Mouse (Mus musculus): ENCODE results near the gene Gnat2. TPM values are rescaled to one million over a fixed set of nuclear protein-coding genes. Genes with fewer than 3 reads are reported as not detected.

Gene Gnat2
- 9.8 and 12.6 TPM in 2 replicates for total RNA-seq (2021)
- long read RNA-seq, experiment 1, transcript Gnat2-201 (9 exons, 2,054 nt) = major isoform, 10 of 17 reads
- long read RNA-seq, experiment 1, partial matches to known transcripts = 2 of 17 reads
- long read RNA-seq, experiment 1, other reads (novel, unspliced or antisense) = 5 of 17 reads
- long read RNA-seq, experiment 2, transcript Gnat2-201 (9 exons, 2,054 nt) = major isoform, 17 of 27 reads
- long read RNA-seq, experiment 2, partial matches to known transcripts = 2 of 27 reads
- long read RNA-seq, experiment 2, other reads (novel, unspliced or antisense) = 8 of 27 reads

DNA sequence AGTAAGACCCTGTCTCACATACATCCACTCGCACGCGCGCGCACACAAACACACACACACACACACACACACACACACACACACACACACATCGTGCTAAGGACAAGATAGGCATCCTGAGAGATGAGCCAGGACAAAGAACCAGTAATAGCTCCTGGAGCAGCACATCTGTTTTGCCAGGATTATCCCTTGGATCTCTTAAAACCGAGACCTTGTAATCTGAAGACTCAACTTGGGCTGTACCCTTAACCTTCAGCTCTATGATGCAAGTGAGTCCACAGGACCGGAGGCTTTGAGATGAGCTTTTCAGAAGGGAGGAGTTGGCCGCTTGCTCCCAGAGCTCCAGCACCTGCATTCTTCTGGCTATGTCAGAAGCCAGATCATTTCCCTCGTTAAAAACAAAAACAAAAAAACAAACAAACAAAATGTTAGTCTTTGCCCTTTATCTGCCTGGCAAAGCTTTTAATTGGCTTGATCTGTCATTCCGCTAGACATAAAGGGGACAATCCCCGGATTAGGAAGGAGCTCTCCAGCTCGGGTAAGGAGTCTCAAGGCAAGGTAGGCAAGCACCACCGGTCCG is at the start of gene Gnat2:
TSS of gene Gnat2 (plus strand) at position 254 of the 580 bp plus-strand sequence.
- DNase-seq = no peak

DNA sequence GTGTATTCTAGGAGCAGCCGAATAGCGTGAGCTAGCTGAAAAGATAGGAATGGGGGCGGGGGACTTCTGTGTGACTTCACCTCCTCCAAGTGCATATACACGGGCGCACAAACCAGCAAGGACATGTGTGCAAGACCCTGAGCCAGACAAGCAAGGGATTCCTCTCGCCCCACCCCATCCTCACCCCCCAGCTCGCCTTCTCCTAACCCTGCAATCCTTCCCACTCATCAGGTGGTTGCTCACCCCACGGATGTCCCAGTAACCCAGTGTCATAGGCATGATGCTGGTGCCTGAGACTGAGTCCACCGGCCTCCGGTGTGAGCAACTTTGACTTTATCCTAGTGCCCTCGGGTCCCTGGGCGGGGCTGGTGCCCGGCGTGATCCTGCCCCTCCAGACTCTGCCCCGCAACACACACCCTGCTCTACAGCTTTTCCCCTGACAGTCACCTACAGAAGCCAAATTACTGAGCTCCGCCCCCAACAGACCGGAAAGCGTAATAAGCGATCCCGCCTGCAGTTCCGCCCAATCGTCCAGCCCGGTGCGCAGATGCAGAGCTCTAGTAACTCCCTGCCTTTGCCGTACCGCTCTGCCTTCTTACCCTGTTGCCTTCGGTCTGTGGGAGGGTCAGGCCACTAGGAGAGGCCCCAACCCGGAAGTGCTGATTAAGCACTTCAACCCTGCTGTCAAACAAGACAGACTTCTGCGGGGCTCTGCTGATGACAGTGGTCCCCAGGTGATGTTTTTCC is 48.0 kb upstream of the Gnat2 start, which contains the start of gene Gstm4:
TSS of gene Gstm4 (minus strand) at position 501 of the 747 bp plus-strand sequence.
- peak; percentile 93 for DNase-seq

DNA sequence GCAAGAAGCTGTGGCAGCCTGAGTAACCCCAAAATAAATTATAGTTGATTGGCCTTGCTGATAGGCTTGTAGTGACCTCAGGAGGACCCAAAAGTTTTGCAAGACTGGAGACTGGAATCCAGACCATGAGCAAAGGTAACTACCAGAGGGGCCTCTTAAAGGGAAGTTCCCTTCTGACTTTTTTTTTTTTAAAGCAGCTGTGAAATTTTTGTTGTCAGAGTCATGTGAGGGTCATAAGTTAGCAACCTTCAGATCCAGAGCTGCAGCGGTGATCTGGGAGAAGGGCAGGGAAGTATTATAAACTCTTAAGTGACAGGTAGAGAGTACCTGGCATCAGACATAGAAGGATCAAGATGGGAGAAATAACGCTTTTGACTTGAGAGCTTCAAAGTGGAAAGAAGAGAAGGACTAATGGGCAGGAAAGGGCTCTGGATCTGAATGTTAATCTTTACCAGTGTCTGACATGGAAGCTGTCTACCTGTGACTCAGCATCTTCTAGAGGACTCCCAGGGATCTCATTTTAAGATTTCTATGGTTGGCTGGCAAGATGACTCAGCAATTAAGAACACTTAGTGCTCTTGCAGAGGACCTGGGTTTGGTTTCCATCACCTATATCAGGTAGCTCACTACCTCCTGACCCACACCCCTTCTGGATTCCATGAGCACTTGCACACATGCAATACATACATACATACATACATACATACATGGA is 45.5 kb upstream of the Gnat2 start:
- DNase-seq = no peak

DNA sequence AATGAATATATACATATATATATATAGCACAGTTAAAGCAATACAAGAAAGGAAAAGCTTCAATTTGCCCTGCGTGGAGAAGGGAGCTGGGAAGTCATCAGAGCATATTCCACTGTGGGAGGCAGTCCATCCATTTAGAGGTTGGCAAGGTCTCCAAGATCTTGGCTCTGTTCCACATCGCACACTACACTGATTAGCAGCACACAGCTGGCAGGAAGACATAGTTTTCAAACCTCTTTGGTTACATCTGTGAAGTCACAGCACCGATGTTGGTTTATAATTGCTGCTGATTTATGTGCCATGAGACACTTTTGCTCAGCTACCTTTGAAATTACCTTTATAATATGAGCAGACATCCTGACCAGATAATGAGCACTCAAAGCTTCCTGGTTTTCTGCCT is 44.3 kb upstream of the Gnat2 start:
- DNase-seq = no peak

DNA sequence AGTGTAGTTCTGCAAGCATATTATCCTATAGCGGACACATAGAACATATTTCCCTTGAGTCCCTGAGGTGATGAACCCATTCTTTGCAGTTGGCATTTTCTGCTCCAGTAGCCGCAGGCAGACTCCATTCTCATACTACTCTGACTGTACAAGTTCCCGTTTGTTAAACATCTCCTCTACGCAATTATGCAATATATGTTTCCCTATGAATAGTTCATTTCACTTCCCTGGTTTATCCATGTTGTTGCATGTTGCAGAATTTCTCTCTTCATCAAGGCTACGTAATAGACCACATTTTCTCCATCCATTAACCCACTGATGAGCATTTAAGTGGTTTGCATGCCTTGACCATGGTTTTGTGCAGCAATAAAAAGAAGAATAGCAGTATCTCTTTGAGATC is 42.1 kb upstream of the Gnat2 start:
- DNase-seq = no peak

DNA sequence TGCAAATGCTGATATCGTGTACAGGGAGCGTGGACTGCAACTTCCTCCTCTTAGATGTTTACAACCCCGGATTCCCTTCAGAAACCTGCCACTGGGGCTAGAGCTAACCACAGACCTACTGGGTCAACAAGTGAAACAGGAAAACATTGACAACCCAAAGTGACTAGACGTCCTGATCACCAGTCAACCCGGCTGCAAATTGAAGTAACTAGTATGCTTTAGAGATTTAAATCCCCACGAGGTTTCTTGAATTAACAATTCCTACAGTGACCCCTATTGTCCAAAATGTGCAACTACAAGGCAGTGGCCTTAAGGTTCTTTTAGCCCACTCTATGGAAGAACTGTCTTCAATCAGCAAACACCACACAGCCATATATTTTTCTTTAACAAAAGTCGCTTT is 31.2 kb upstream of the Gnat2 start:
- peak; percentile 61 for DNase-seq

DNA sequence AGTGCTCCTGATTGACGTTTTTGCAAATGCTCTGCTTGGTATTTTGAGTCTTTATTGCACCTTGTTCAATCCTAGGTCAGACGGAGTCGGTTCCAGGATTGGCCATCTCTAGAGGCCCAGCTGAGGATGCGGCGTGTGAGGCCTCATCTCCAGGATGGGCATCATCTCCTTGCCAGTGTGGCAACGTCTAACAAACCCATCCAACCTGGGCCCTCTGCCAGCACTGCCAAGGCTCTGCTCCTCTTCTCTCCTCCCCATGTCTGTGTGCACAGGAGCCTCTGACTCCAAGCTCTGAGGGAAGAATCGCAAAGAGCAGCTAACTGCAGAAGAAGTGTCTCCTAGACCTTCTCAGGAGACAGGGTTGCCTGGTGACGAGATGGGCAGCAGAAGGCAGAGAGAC is 29.9 kb upstream of the Gnat2 start:
- DNase-seq = peak; percentile 59

DNA sequence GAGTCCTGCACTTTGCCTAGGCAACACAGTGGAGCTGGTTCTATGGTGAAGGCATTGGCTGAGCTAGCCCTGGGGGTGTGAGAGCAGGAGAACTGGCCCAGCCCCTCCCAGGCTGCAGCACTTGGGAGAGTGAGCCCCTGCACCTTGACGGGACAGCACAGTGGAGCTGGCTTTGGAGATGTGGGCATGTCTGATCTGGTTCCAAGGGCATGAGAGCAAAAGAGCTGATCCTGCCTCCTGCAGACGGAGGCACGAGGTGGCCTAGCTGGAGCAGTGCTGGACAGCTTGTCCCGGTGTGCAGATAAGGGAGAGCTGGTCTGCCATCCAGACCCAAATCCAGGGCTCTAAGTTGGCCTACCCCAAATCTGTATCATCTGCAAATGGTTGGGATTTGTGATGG is 27.9 kb upstream of the Gnat2 start:
- no peak for DNase-seq

DNA sequence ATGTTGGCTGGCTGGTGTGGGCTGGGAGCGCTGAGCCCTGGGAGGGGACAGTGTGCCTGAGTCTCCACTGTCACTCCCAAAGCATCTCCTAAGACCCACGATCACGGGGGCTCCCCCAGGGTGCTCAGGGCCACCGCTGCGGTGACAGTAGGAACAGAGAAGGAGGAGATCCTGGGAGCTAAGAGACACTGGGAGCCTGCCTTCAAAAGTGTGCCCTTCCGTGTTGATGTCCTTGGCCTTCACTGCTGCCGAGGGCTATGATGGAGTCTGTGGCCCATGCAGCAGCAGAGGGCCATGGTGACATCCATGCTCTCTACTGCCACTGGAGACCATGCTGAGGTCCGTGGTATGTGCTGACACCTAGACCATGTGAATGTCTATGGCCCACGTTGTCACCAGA is 27.0 kb upstream of the Gnat2 start:
- no peak for DNase-seq

DNA sequence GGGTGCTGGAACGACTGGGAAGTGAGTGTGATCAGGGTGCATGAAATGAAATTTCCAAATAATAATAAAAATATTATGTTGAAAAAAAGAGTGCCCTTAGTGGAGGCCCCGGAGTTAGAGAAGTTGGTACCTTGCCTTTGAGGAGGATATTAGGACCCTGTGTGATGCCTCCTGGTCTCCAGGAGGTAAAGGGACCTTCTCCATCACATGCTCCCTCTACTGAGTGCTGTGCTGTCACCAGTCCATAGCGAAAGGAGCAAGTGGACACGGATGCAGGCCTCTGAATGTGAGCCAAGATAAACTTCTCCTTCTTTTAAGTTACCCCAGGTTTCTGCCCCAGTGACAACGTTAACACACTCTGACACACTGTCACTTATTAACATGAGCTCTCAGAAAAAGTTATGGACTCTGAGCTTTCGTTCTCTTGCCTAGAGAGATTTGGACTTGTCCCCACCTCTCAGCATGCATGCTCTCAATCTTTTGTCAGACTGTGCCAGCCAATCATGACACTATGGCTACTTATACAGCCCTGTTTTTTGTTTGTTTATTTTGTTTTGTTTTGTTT is 25.1 kb upstream of the Gnat2 start:
- DNase-seq = no peak

DNA sequence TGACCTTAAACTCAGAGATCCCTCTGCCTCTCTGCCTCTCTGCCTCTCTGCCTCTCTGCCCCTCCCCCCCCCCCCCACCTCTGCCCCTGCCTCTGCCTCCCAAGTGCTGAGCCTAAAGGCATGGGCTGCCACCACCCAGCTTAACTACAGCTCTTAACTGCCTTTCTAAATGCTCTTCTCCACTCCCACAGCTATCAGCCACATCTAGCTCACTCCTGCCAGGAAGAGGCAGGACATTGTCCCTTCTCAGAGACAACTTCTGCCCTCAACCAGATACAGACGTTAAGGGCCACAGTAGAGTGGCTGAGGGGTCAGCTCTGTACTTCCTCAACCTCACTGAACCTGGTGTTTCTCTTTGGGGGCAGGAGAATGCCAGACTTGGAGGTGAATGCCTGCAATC is 23.8 kb upstream of the Gnat2 start:
- no peak for DNase-seq

DNA sequence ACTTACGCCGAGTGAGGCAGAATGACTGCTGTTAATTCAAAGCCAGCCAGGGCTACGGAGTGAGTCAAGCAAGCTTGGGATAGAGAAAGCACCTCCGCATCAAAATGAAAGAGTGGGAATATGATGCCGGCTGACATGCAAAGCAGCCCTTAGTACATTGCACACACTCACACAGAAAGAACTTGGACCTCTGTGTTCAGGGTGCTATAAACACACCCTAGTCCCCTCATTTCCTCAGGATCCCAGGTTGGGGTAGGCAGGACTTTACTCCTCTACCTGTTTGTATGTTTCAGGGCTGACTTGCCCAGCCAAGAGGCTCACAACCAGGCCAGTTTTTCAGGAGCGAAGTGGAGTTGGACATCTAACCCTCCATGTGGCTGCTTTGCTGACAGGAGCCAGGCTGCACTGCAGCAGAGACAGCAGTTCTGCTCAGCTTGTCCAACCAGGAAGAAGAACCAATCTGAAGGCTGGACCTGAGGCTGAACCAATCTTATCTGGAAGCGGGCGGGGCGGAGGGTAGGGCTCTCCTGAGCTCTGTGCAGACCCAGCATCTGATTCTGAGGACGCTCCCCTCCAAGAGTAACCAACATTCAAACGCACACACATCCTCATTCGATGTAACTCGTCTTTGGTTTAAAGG is 23.2 kb upstream of the Gnat2 start:
- peak; percentile 64 for DNase-seq

DNA sequence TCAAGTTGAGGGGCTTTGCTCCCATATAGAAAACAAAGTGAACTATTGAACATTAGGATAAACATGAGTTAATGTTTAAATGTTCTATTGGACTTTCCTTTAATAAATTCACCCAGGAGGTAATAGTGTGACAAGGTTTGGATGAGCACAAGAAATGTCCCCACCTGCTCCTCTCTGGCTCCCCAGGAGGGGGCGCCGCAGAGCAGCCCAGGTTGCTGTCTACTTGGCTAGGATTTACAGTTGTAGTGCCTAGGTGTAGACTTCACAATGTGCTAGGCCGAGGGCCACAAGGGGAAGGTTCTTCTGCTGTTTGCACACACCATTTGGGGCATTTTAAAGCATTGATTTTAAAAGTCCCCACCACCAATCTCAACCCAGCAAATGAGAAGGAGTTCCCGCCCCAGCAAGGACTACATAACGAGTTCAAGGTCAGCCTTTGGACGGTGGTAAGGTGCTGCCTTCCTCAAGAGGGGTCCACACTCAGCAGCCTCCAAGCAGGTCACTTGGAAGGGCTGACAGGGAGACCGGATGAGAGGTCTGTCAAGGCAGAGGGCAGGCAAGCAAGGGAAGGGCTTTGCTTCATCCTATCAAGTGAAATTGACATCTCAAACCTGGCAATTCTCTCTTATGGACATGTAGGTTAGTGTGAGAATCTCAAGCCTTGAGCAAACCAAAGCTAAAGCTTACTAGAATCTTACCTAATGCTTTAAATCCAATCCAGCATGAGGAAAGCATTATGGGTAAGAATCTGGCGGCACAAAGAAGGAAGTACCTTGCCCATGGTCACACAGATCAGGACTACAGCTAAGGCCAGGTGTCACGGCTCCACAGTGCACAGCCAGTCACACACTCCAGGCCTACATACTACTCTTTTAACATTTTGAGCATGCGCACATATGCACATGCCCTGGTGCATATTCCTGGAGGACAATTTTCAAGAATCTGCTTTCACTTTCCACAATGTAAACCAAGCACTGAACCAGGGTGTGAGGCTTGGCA is 22.0 kb upstream of the Gnat2 start:
- peak; percentile 91 for DNase-seq

DNA sequence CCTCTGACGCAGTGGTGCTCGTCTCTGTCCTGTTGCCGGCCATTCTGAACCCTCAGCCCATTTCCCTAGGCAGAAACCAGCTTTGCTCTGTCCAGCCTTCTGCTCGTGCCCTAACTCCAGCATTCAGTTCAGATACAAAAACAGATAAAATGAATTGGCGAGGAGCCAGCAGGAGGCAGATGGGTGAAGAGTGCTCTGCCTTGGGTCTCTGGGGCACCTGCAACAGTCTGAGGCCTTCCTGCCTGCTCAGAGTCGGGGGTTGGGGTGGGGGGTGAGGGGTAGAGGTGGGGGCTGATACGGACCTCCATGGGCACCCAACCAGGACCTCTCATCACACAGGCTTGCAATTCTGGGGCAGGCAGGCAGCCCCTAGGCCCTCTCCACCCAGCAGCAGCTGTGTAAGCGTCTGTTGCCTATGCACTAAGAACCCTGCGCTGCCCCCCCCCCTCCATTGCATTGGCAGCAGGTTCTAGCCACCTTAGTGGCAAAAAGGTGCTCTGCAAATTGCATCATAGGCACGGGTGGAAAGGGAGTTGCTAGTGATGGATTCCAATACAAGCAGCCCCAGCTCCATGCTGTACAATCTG is 19.5 kb upstream of the Gnat2 start:
- DNase-seq = no peak

DNA sequence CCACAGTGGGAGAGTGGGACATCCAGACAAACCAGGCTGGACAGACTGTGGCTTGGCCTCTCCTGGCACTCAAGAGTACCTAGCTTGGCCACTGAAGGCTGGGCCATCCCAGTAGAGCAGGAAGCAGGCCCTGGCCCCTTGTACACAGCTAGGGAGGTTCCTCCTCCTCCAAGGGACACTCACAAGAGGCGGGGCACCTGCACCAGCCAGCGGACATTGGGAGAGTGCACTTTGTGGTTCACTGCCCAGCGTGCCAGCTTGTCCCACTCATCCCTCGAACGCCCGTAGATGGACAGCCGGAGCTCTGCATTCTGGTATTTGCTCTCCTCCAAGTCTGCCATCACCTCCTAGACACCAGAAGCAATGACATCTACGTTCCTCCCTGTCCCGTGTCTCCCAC is 15.8 kb upstream of the Gnat2 start:
- DNase-seq = no peak

DNA sequence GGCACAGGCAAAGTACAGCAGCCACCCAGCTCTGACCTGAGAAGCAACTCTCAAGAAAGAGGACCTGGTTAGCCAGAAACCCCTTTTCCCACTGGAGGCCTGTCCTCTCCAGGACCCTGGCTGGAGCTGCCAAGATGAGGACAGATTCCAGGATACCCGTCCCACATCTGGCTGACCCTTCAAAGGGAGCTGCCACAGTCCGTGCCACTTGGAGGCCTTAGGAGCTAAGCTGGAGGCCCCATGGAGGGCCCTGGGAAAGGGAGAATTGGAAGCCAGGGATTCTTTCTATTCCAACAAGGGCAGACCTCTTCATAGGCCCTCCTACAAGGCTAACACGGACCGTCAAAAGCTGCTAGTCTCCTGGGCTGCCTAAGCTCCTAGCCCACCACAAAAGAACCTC is 10.9 kb upstream of the Gnat2 start:
- DNase-seq = peak; percentile 44

DNA sequence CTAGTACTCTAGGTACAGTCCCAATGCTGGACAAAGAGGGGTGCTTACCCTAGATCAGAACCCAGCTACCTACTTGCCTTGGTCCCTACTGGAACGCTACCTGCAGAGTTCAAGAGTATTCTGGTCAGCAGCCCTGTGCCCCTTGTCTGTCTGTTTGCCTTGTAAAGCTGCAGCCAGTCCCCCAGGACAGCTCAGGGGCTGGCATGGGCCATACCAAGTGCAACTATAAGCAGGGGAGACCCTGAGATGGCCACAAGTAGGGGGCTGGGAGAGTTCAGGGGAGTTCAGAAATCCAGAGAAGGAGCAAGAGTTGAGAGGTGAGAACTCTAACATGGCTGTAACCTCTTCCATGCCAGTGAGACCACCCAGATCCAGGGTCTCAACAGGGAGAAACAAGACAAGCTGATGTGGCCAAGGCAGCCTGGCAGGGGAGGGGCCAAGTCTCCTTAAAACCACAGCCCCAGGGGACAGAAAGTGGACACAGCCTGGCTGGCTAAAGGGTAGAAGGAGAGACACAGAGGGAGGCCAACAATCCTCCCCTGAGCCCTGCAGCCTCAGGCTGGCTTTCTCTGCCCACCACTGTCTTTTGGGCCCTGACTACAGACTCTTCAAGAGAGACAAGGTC is 10.2 kb upstream of the Gnat2 start:
- DNase-seq = peak; percentile 76

DNA sequence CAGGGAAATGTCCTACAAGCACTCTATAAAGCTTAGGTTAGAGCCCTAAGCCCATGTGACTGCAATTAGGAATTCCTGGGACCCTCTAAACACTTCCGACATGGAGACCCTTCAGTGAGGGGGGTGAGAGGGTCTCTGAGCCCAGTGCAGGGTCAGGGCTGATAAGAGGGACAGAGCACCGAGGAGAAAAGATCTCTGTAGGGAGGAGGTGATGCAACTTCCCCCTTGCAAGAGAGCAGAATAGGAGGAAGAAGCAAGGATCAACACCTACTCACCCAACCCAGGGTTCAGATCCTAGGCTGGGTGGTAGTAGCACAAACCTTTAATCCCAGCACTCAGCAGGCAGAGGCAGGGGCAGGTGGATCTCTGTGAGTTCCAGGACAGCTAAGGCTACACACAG is 9.4 kb upstream of the Gnat2 start:
- DNase-seq = no peak

DNA sequence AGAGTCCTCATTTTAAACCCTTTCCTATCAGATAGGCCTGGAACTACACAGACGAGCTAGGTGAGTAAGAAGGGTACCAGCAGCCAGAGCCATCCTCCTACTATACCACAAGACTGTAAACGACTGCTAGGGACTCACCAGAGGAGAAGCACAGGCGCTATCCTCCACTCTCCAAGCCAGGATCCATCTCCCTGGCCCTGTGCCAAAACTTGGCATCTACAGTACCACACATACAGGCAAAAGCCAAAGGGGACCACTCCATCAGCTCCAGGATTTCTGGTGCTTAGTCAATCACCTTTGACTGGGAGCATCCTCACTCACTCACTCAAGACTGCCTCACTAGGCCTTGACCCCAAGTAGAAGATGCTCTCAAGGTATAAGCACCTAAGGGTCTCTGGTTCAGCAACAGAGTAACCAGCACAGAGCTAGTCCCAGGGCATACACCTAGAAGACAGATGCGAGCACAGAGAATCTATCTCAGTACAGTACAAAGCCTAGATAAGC is 8.6 kb upstream of the Gnat2 start:
- no peak for DNase-seq
